Mouse (Mus musculus) midbrain, embryonic 15.5 days (tissue): ENCODE data around the gene Pdzd7. TPM values are rescaled to one million over a fixed set of nuclear protein-coding genes. Genes with fewer than 3 reads are reported as not detected.

ENCODE experiments used
- ATAC-seq: fragments of 200-750 bp; cut with Nextera tagmentation; replicated peaks from 2 replicates; pipeline ENCODE4 v1.8.0; 2017; ENCODE audit warnings: moderate TSS enrichment
- H3K27ac ChIP-seq: fragments of 300-500 bp; sonication (generic); 2 replicates; pipeline ENCODE4 v1.5.1; 2015; ENCODE audit warnings: mild to moderate bottlenecking, inconsistent platforms
- H3K27me3 ChIP-seq: fragments of 300-500 bp; sonication (generic); replicated peaks from 2 replicates; pipeline ENCODE4 v1.6.1; 2015; ENCODE audit warnings: inconsistent platforms
- H3K36me3 ChIP-seq: fragments of 300-500 bp; sonication (generic); replicated peaks from 2 replicates; pipeline ENCODE4 v1.6.1; 2015; ENCODE audit warnings: inconsistent platforms
- H3K4me1 ChIP-seq: fragments of 300-500 bp; sonication (generic); 2 replicates; pipeline ENCODE4 v1.6.1; 2015; ENCODE audit warnings: inconsistent platforms
- H3K4me2 ChIP-seq: fragments of 300-500 bp; sonication (generic); 2 replicates; pipeline ENCODE4 v1.6.1; 2015; ENCODE audit warnings: inconsistent platforms, mild to moderate bottlenecking, moderate library complexity
- H3K4me3 ChIP-seq: fragments of 300-500 bp; sonication (generic); 2 replicates; pipeline ENCODE4 v1.5.1; 2015; ENCODE audit warnings: mild to moderate bottlenecking, inconsistent platforms
- H3K9ac ChIP-seq: fragments of 300-500 bp; sonication (generic); 2 replicates; pipeline ENCODE4 v1.6.1; 2015; ENCODE audit warnings: mild to moderate bottlenecking, inconsistent platforms
- H3K9me3 ChIP-seq: fragments of 300-500 bp; sonication (generic); 2 replicates; pipeline ENCODE4 v1.6.1; 2016; ENCODE audit warnings: inconsistent platforms
- WGBS: fragments of 180-500 bp; shearing (Covaris S2); methylation state at CpG from one replicate; pipeline ENCODE4 v1.1.7; 2015; ENCODE audit warnings: mixed read lengths; 5-methylcytosine and 5-hydroxymethylcytosine counted together
- polyA plus RNA-seq: library from polyadenylated mRNA; unstranded; fragments of >200 nt; fragmentation: Nextera tagmentation; extraction: Ambion mirVana; gene quantifications from 2 replicates; pipeline ENCODE4 v1.2.1, GENCODE M21; 2015

Pdzd7 gene
- polyA plus RNA-seq, 1 experiment from 2014 or later = 4.1 TPM

DNA sequence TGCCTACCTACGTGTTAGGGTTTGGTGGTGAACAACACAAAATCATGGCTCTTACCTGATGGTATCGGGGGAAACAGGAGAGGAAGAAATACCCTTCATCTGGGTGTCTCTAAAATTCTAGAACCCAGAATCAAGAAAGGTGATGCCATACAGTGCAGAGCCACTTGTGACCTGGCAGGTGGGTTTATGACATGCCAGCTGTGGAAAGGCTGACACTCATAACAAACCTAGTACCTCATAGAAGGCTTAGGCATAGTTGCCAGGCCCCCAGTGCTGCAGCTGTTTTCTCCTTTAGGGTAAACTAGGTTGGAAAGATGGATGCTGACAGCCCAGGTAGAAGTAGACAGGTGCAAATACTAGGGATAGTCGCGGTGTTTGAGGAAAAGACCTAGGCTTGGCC is 61.1 kb downstream of the Pdzd7 start:
- H3K36me3 ChIP-seq = peaks cover 11% of the 10 kb centered on the region; the same call in 1 of the 2 replicates
- H3K27me3 ChIP-seq = no peaks in the 10 kb centered on the region
- H3K4me1 ChIP-seq = peaks cover 8% of the 10 kb centered on the region
- no peak for ATAC-seq
- H3K9me3 ChIP-seq = no peaks in the 10 kb centered on the region
- H3K9ac ChIP-seq = no peak overlapping the region
- 91% methylated on average over 4 of the region's 4 CpGs for WGBS
- H3K4me2 ChIP-seq = no peak overlapping the region
- no peak overlapping the region for H3K27ac ChIP-seq
- H3K4me3 ChIP-seq = no peak overlapping the region

DNA sequence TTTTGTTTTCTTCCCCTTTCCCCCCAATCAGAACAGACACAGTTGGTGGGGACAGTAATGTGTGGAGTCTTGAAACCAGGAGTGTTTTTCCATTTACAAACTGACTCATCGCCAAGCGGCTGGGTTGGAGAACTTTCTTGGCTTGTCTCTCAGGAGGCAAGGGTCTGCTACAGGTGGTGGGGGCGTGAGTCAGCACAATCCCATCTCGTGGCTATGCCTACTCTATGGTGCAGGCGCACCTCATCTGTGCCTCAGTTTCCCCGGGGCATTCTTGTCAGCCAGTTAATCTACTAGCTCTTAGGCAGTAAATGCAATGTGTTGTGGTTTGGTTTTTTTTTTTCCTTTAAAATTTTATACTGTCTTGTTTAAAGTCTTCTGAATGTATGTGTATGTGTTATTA is 62.2 kb downstream of the Pdzd7 start:
- Histone ChIP-seq H3K9ac (no peak overlapping the region), H3K27ac (no peak overlapping the region), H3K4me3 (no peak overlapping the region), H3K27me3 (no peaks in the 10 kb centered on the region), H3K4me2 (no peak overlapping the region), H3K4me1 (peaks cover 3% of the 10 kb centered on the region), H3K36me3 (peaks cover 12% of the 10 kb centered on the region; the same call in 1 of the 2 replicates), H3K9me3 (no peaks in the 10 kb centered on the region)
- no peak for ATAC-seq
- WGBS = 96% methylated on average over 6 of the region's 6 CpGs

DNA sequence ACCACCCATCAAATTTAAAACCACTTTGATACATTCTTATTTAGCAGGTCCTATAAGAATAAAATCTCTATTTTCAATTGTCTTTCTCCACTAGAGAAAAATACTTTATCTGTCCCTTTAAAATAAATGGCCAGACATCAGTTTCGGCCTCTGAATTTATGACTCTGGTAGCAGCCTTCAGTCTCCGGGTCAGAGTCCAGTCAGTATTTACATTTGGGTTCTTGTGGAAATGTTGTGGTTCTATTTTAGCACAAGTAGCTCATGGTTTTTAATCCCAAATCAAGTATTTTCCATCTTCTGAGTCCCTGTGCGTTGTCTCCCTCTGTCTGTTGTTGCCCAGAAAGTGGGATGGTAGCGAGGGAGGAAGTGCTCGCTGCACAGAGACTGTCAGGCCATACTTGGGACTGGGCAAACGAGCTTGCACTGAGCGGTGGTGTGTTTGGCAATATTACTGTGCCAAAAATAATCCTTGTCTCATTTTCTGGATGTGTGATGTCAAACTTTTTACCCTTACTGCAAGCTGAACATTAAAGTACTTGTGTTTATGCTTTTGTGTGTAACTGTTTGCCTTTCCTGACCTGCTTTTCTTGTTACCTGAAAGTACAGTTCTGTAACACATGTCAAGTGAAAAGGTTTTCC is 62.9 kb downstream of the Pdzd7 start:
- Histone ChIP-seq H3K4me1 (no peaks in the 10 kb centered on the region), H3K27me3 (no peaks in the 10 kb centered on the region), H3K4me3 (no peak overlapping the region), H3K36me3 (peaks cover 18% of the 10 kb centered on the region; the same call in 1 of the 2 replicates), H3K9ac (no peak overlapping the region), H3K27ac (no peak overlapping the region), H3K4me2 (no peak overlapping the region), H3K9me3 (no peaks in the 10 kb centered on the region)
- WGBS = 87% methylated on average over 7 of the region's 7 CpGs
- no peak for ATAC-seq

DNA sequence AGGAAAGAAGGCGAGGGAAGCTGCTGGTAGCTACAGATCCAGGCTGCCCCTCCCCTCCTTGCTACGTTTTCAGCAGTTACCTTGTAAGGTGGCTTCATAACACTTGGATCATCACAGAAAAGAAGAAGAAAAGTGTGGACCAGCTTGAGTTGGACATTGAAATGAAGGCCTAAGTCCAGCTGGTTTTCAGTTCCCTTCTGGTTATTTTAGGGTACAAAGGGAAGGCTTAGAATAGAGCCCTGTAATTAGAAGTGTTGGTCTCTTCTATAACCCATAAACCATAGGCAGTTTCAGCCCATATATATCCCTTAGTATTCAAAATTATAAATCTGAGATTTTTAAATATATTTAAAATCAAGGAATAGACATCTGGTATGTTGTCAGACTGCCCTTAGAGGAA is 64.7 kb downstream of the Pdzd7 start:
- no peak for ATAC-seq
- 83% methylated on average over 2 of the region's 2 CpGs for WGBS
- H3K27ac ChIP-seq = no peak overlapping the region
- no peak overlapping the region for H3K9ac ChIP-seq
- no peaks in the 10 kb centered on the region for H3K27me3 ChIP-seq
- peaks cover 35% of the 10 kb centered on the region; the same call in 1 of the 2 replicates for H3K36me3 ChIP-seq
- no peak overlapping the region for H3K4me2 ChIP-seq
- H3K4me3 ChIP-seq = no peak overlapping the region
- H3K9me3 ChIP-seq = no peaks in the 10 kb centered on the region
- H3K4me1 ChIP-seq = no peaks in the 10 kb centered on the region

DNA sequence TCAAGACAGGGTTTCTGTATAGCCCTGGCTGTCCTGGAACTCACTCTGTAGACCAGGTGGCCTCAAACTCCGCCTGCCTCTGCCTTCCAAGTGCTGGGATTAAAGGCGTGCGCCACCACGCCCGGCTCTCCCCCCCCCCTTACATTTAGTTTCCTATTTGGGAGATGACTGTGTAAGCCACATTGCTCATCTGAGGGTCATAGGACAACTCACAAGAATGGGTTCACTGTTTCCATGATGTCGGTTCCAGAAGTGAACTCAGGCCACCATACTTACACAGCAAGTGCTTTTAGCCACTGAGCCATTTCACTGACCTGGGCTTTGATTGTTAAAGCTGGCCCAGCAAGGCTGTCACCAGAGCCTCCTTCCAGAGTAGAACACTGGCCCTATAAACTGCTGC is 68.4 kb downstream of the Pdzd7 start:
- H3K4me3 ChIP-seq = no peak overlapping the region
- ATAC-seq = no peak
- peaks cover 70% of the 10 kb centered on the region for H3K36me3 ChIP-seq
- 95% methylated on average over 6 of the region's 6 CpGs for WGBS
- H3K9me3 ChIP-seq = no peaks in the 10 kb centered on the region
- H3K4me1 ChIP-seq = no peaks in the 10 kb centered on the region
- no peak overlapping the region for H3K4me2 ChIP-seq
- no peak overlapping the region for H3K27ac ChIP-seq
- H3K27me3 ChIP-seq = no peaks in the 10 kb centered on the region
- no peak overlapping the region for H3K9ac ChIP-seq

Other genes with a start within 250 kb of the Pdzd7 start
- gene Slf2, start 114.6 kb downstream of the Pdzd7 start, polyA plus RNA-seq = 27.8 and 33.0 TPM in 2 replicates
- 17.1 and 20.4 TPM in 2 replicates for gene Sema4g, start 56.6 kb downstream of the Pdzd7 start, polyA plus RNA-seq
- gene Twnk, start 40.1 kb downstream of the Pdzd7 start, polyA plus RNA-seq = 15.9 and 17.2 TPM in 2 replicates
- gene Mrpl43, start 39.3 kb downstream of the Pdzd7 start, polyA plus RNA-seq = 86.9 and 88.0 TPM in 2 replicates
- gene Lzts2, start 31.3 kb downstream of the Pdzd7 start, polyA plus RNA-seq = 25.2 and 28.6 TPM in 2 replicates
- 89.6 and 97.2 TPM in 2 replicates for gene Sfxn3, start 1.8 kb upstream of the Pdzd7 start, polyA plus RNA-seq
- 1.3 TPM in 2 replicates for gene Kazald1, start 29.5 kb upstream of the Pdzd7 start, polyA plus RNA-seq
- gene Tlx1, start 105.0 kb upstream of the Pdzd7 start, polyA plus RNA-seq = not detected in 2 replicates
- gene Lbx1, start 190.1 kb upstream of the Pdzd7 start, polyA plus RNA-seq = 0.06 and 0.09 TPM in 2 replicates